Mouse (Mus musculus) erythroid progenitor cell, adult 5-6 weeks (primary cell): ENCODE measurements around the gene Tigit. TPM values are rescaled to one million over a fixed set of nuclear protein-coding genes. Genes with fewer than 3 reads are reported as not detected.

ENCODE experiments used
- ATAC-seq: replicated peaks from 2 replicates; pipeline ENCODE4 v1.8.0; 2016; ENCODE audit warnings: moderate number of reproducible peaks, mild to moderate bottlenecking, moderate TSS enrichment, inconsistent platforms; ENCODE audit not compliant: poor library complexity, low FRiP score, severe bottlenecking
- total RNA-seq, 2 experiments: library from RNA; stranded (forward) in 1 of 2; stranded (reverse) in 1 of 2; fragments of 150-400 nt in 1 of 2; fragments of 186-747, 209-891 nt in 1 of 2; gene quantifications; 2 replicates each; pipeline versions ENCODE4 v1.2.3 to v1.2.4; 2015 to 2017; ENCODE audit warnings: low replicate concordance in 2 of 2

Tigit gene
- total RNA-seq (2015; ENCODE audit: low replicate concordance) (3.4 TPM in 1 of 2 replicates, not detected in the other), total RNA-seq (2017; ENCODE audit: low replicate concordance) (not detected in 2 replicates)

DNA sequence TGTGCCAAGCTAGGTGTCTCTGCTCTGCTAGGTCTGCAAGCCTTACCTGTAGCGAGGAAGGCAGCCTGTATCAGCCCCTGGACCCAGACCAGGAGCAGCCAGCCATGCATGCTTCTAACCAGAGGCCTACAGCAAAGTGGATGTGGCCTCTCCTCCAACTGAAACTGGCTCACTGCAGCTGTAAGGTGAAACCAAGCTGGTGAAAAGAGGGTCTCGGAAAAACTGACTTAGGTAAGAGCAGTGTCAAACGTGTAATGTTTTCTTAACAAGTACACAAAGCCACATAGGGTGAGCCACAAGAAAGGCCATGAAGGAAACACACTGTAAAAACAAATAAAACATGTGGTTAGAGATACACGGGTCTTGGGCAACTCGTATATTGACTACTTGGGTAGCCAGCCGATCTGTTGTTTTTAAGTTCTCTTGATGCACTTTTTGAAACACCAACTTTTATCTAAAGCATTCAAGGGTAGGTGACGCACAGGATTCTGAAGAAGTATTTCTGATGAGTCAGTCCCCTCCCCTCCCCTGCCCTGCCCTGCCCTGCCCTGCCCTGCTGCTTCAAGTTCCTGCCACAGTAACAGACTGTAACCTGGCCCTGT is at the start of gene Tigit:
Gene Tigit (minus strand): TSS at position 169 of the 602 bp plus-strand sequence.
- no peak for ATAC-seq

DNA sequence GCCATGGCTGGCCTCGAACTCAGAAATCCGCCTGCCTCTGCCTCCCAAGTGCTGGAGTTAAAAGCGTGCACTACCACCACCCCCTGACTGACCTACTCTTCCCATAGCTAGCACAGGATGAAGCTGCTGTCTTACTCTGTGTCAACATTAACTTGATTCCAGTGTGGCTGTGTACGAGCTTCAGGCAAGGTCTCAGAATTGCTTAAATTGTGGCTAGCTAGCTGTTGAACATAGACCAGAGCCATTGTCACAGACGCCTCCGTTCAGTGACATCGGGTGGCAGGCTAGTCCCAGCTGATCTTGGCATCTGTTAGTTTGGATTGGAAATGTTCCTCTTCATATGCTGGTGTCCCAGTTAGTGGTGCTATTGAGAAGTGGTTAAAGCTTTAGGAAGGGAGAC is 47.4 kb upstream of the Tigit start:
- no peak for ATAC-seq

DNA sequence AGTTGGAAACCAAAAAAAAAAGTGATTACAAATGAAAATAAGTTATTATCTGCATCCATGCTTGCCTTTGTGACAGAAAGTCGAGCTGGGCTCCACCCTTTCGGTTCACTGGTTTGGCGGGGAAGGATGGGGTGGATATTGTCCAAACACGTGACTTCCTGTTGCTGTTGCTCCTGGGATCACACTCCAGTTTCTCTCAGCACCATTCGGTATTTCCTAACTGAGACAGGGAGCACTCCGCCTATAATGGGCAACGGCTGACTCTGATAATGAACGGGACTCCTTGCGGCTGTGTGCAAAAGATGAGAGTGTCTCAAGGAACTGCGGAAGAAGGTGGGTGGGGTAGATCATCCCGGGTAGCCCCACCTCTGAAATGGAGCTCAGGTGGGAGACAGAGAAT is 46.7 kb upstream of the Tigit start:
- ATAC-seq: no peak

DNA sequence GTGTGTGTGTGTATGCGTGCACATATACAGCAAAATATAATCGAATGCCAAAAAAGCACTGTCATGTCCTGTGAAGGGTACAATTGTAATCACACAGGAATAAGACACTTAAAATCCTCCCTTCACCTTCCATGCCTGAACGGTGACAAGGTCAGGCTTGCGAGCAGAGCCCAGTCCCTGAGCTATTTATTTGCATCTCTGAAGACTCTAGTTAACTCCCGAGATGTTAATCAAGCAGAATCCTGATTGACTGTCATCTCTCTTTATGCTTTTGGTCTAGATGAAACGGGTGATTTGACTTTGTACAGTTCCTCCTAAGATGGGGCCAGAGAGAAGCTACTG is 46.2 kb upstream of the Tigit start:
- no peak for ATAC-seq

DNA sequence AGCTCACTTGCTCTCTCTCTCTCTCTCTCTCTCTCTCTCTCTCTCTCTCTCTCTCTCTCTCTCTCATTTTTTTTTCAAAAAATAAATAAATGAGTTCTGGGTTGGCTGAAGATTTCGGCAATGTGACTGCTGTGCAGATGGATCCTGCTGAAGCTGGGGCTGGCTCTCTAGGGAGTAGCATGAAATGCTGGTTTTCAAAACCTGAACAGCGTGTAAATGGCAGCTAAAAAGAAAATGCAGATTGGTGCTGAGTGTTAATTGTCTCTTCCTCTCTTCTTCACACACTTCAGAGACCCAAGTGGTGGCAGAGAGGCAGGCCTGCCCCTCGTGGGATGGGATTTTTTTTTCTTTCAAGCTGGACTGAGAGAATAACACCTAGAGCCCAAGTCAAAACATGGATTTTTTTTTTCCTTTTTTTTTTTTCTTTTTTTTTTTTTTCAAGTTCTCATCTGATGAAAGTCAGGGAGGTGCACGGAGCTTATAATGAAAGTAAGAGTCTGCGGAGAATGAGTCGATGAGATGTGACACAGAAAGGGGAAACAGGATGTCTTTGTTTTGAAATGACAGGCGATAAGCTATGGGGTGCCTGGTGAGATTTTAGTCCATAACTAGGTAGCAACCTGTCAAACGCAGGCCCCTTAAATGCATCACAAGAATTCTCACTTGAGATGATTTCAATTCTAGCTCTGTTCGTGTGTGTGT is 45.6 kb upstream of the Tigit start:
- ATAC-seq: no peak

DNA sequence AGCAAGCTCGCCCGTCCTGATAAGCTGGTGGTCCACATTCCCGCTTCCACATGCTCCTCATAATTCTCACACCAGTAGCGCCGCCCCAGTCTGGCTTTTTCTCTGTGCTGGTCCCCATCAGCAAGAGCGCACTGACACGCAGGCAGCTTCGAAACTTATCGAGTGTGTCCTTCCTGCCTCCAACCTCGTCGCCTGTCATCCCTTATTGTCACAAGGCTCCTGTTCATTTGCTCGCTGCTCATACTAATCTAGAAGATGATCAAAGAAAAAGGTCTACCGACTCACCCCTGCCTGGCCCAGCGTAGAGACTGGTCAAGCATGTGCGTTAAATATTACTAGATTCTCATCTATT is 45.1 kb upstream of the Tigit start:
- no peak for ATAC-seq

DNA sequence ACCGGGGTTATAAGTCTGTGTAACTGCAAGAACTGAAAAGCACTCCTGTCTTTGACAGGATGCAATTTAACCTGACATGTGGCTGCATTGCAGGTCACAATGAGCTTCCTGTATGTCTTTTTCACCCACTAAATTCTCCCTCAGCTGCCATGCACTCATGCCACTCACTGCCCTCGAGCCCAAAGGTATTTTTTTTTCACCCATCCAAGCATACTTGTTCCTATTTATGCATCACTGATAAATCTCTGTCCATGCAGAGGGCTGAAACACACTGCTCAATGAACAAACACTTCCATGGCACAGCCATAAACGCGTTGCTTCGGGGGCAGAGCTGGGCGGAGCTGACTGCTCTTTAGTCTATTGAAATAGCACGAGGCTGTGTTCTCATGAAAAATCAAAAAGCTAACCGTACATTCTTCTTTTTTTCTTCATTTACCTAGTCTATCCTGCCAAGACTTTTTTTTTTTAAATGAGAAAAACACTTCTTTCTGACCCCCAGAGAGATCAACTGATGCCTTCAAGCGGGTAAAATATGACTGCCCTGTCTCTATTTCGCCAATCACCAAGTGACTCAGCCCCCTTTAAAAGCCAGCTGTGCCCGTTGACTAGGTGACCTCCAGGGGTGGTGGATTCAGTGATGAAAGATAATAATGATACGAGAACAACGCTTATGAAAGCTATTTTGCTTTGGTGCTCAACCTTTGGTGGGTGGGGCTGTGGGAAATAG is 44.6 kb upstream of the Tigit start:
- ATAC-seq: no peak

DNA sequence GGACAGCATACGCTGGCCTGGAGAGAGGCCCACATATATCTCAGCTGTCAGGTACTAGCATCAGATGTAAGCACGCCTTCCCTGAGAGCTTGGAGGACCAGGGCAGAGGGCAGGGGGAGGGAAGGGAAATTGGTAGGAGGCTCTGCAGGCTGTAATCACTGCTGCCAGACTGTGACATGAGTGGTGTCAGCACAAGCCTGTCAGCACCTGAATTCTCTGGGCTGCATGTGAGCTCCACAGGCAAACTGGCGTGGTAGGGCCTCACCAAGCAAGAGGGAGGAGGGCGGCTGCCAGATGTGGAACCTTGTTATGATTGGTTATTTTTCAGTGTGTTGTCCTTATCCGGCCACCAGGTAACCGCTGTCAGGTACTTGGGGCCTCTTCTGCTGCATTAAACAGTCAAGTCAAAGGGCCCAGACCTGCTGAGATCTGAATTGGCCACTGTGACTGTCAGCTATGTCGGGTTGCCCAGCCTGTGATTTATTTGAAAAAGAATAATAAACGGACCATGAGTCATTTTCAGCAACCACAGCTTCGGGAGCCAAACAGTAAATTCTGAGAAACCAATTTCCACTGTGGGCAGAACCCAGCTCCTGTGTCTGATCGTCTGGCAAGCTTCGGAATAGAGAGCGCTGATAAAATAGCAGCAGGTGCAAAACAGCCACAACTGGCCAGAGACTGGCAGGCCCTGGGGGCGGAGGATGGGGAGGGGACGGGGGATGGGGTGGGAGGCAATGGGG is 38.0 kb upstream of the Tigit start:
- no peak for ATAC-seq

DNA sequence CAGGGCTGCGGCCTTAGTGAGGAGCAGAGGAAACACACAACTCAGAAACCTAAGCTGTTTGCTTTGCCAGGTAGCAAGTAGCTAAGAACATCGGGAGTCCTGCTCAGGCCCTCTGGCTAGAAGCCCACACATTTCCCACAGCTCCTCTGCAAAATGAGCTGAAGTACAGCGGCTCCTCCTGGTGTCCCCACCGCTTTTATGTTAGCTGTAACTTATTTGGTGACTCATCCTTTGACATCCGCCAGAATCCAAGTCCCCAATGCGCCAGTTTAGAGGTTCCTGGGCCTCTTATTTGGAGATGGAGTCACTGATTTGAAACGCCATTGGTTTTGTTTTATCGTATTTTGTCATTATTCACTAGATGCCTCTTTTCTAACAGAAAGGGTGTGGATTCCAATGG is 36.6 kb upstream of the Tigit start:
- no peak for ATAC-seq

DNA sequence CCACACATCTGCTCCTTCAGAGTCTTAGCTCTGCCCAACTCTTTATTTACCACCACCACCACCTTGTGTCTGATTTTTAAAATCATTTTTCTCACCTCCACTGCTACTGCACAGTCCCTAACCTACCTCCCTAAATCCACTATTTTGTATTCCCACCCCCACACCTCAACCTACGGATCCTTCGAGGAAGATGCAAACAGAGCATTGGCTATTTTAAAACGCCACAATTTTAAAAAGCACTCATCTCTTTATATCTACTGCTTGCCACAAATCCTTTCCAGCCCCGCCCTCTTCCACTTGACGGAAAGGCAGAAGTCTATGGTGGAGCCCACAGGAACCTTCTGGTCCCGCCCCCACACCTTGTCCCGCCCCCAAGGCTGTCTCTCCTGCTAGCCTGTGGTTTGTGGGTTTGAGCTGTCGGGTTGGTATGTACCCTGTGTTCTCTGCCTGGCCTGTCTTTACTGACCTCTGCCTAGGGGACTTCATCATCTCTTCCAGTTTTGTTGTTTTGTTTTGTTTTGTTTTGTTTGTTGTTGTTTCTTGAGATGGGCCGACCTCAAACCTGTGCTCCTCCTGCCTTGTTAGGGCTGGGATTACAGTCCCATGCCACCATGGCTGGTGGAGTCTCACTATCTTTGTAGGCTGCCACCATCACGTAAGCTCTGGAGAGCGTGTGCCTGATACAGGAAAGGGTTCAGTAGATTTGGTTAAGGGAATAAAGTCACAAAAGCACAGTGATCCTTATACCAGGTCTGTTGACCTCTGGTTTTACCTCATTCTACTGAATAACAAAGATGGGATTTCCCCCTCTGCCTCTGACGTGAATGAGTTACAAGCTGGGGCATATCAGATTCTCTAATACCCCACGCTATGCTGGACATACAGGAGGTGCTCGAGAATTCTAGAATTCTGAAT is 35.0 kb upstream of the Tigit start:
- ATAC-seq: no peak

DNA sequence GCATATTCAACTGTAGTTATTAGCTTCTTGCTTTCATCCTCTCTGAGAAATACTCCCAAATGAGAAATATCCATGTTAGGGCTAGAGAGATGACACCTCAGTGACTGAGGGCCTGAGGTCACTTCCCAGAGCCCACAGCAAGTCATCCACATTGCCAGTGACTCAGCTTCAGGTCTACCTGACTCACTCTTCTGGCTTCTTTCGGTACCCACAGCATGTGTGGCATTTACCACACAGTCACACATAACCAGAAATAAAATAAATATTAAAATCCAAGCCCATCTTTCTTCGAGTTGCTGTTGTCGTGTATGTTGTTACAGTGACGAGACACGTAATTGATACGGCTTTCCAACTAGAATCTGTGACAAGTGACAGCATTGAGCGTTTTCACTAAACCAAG is 33.8 kb upstream of the Tigit start:
- ATAC-seq: no peak

DNA sequence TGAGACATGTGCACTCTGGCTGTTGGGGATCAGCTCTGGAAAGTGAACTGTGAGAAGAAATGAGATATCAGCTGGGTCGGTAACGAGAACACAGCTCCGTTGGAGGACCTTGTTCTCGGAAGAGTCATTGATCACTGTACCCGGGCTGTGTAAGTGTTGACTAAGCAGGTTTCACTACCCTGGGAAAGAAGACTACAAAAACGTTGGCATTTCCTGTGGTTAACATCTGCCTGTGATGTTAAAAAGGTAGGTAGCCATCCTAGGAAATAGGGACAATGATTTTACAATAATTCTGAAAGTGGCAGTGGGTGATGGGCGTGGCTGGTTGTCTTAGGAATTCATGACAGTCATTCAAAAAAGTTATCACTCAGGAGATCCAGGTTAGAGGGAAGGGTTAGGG is 31.9 kb upstream of the Tigit start:
- no peak for ATAC-seq

DNA sequence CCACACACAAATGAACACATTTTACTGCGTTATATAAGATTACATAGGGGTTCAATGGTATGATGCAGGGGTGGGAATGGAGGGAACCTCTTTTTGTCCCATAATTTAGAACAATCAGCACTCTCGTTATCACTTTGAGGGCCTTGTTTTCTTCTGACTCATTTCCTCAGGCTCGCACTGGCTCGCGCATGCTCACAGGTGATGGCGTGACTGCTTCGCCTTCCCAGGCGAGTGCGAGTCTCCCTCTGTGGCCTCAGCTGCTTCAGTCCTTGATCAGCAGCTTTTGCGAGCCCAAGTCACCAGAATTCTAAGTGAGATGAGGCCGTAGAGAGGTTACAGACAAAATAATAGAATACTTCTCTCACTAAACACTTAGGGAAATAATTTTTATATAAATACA is 30.2 kb upstream of the Tigit start:
- no peak for ATAC-seq

DNA sequence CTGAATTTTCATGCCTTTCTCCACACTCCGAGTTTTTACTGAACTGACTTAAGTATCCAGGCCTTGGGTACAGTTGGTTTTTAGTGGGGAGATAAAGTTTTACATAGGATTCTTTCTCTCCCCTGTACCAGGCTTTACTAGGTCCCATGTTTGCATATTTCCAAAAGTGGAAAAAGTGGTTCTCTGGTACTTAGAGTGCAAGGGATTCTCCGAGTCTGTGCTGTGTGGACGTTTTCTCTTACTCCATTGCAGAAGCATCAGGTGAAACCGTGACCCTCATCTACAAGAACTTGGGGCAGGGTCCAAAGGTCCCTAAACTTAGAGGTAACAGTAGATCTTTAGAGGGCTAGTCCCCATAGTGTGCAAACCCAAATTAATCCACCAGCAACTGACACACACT is 28.7 kb upstream of the Tigit start:
- ATAC-seq: no peak

DNA sequence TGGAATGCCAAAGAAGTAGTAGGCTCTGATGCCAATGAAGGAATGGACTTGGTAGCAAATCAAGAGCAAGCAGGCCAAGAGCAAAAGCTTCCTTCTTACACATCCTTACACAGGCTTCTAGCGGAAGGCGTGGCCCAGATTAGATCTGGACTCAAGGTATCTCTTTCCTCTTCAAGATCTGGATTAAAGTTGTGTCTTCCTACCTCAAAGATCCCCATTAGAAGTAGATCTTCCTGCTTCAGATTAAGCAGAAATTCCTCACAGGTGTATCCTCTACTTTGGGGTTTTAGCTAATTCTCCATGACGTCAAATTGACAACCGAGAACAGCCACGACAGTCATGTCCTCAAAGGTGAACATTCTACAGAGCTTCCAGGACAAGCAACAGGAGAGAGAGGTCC is 27.8 kb upstream of the Tigit start:
- ATAC-seq: no peak

DNA sequence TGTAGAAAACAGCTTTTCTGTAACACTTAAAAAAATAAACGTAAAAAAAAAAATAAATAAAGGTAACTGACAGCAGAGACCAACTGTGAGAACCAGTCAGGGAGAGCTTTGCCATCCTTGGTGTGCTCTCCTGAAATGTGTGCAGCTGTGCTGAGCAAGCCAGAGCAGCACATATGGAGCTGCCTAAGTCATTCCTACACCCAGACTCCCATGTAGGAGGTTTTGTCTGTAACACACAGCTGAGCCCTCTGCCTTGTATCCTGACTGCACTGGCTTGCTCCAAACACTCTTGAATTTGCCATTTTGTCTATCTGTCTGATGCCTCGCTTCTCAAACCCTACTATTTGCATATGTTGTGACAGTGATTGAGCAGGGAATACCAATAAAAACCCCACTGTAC is 27.0 kb upstream of the Tigit start:
- no peak for ATAC-seq

DNA sequence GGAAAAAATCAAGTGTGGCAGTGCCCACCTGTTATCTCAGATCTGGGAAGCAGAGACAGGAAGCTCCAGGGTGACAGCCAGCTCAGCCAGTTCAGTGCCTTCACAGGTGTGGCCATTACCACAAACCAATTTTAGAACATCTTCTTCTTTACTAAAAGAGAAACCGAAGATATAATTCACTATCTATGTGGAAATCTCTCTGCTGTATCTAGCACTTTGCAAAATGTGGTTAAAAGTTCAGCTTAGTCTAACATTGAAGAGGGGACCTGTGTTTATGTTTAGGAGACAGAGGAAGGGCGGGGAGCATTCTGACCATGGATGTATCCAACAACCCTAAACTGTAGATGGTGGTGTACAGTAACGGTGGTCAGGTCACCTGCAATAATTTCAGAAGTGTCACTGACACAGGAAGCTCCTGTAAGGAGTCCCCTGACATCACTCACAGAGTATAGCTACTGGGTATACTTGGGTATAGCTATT is 26.3 kb upstream of the Tigit start:
- ATAC-seq: no peak

DNA sequence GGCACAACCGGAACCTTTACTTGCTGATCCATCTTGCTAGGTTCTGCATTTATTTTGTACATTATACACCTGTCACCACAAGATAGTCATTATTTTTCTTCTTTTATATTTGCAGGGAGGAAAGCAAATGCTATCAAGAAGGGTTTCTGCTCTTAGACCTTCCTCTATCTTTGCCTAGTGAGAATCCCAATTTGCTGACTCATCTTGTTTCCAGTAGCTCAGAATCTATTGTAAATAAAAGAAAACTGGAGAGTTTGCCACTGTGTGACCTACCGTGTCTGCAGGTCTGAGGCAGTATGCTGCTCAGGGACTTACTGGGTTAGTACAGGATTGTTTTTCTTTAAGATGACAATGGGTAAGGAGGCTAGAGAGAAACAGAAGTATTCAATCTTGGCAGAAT is 24.0 kb upstream of the Tigit start:
- no peak for ATAC-seq

DNA sequence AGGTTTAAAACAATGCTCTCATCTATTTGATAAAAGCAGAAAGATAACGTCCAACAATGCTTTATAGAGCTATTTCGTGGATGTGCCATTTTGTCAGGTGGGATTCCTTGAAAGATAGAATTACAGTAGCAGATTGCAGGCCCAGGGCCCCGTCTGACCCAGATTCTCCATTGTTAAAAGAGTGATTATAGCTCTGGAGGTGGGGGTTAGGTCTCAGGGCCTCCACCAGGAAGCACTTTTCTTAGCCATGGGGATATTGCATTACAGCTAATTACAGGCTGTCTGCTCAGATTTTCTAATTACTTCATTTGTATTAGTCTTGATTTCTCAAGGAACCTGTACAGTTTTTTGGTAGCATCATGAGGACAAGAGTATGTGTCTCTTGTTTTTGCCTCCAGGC is 10.5 kb upstream of the Tigit start:
- ATAC-seq: no peak

DNA sequence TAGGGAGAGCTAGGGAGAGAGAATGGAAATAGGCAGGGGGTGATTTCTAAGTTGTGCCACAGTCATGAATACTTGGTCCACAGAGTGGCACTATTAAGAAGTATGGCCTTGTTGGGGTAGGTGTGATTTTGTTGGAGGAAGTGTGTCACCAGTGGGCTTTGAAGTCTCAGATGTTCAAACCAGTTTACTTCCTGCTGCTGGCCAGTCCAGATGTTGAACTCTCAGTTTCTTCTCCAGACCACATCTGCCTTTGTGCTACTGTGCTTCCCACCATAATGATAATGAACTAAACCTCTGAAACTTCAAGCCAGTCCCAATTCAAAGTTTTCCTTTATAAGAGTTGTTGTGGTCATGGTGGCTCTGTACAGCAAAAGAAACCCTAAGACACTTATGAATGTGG is 8.8 kb upstream of the Tigit start:
- ATAC-seq: no peak
